Mouse (Mus musculus) liver, postnatal 0 days (tissue): ENCODE measurements at regions not wholly inside any gene's neighbourhood (a gene's known extent, or its start where the extent isn't known, plus 50 kb on each side); places are given as distances from the start of the nearest gene placed in this dataset.

ENCODE experiments used
- CTCF ChIP-seq: sonication (generic); IDR thresholded peaks from 2 replicates; pipeline ENCODE4 v1.5.1; 2016; ENCODE audit warnings: antibody characterized with exemption, low read depth
- EP300 ChIP-seq: IDR thresholded peaks from 2 replicates; pipeline ENCODE4 v1.6.1; 2016; ENCODE audit warnings: antibody characterized with exemption, low read depth, mild to moderate bottlenecking

DNA sequence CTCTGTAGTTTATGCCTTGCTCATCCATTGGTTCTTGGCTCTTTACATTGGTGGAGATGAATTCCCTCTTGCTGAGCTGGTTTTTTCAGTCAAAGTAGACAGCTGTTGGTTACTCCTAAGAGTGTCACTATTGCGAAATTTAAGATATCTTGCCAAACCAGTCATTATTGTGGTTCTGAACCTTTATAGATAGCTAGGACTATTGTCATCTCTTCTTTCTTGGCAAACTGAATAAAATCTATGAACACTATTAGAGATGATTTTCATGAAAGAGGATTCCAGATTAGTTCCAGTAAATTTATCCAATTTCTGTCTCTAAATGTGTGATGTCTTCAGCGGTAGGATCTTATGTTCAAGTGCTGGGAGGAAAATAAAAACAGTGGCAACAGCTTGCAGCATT, 275.3 kb upstream of the Nrxn1 start:
- TF ChIP-seq CTCF (no peak), EP300 (no peak)
